Mouse (Mus musculus): Measurements from ENCODE around the gene Calcr. TPM values are rescaled to one million over a fixed set of nuclear protein-coding genes. Genes with fewer than 3 reads are reported as not detected.
"Not testable (repeated sequence)": the region's sequence is repeated elsewhere in the genome, so short reads cannot be mapped to it uniquely, and the experiment has no call there.

Calcr gene
- polyA plus RNA-seq, 1 experiment from 2014 or later, result 0.11 TPM

DNA sequence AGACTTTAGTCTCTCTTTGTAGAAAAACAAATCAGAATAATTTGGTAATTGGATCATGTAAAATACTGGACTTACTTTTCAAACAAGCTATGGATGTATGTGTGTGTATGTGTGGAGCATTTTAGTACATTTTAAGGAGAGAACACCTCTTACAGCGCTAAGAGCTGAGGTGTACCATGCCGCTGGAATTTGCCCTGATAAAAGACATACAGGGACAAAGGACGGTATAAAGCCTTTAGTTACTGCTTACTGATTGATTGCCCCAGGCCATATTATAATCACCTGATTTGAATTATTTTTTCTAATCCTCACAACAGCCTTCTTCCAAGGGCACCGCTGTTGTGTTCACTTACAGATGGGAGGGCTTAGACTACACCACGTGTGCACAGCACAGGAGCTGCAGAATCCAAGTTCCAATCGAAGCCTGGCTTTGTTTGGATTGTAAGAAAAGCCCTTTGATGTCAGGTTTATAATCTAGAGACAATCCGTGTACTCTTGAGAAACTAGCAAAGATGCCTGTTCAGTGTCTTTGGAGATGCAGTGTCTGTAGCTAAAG lies 76.3 kb downstream of the Calcr start:
- ATAC-seq, result no peak
- no peaks in the 10 kb centered on the region for H3K27me3 ChIP-seq (replicated peaks; ENCODE audit: control insufficient read depth, insufficient read depth, low read length)
- no peaks in the 10 kb centered on the region for H3K36me3 ChIP-seq (ENCODE audit: control insufficient read depth, insufficient read depth, low read length)
- H3K4me1 ChIP-seq (ENCODE audit: control insufficient read depth, insufficient read depth, low read length), result no peaks in the 10 kb centered on the region
- H3K9me3 ChIP-seq (ENCODE audit: control insufficient read depth, low read length), result no peaks in the 10 kb centered on the region
- no peak overlapping the region for H3K27ac ChIP-seq (ENCODE audit: low read length)
- H3K4me2 ChIP-seq (ENCODE audit: low read depth, low read length), result no peak overlapping the region
- no peak overlapping the region for H3K4me3 ChIP-seq (ENCODE audit: low read length)
- no peak overlapping the region for H3K9ac ChIP-seq (ENCODE audit: low read depth, low read length)
- WGBS, result 58% methylated on average over 7 of the region's 7 CpGs

DNA sequence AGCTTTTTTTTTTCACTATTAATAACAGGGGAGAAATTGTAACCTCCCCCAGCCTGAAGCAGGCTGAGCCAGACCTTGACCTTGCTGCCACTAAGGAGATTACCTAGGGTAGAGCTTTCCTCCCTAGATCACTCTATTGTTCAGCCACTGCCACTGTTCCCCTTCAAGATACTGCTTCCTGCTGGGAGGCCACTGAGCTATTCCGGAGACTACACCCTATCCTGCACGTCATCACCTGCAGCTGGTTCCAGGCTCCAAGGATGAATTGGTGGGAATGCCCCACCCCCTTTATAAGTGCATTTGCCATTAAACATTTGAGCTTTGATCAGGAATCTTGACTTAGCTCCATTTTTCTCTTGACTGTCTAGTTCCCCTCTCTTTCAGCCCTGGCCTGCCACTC lies 86.2 kb downstream of the Calcr start:
- H3K4me2 ChIP-seq (ENCODE audit: low read depth, low read length); ATAC-seq; H3K27me3 ChIP-seq (replicated peaks; ENCODE audit: control insufficient read depth, insufficient read depth, low read length); H3K9ac ChIP-seq (ENCODE audit: low read depth, low read length); H3K27ac ChIP-seq (ENCODE audit: low read length); H3K4me3 ChIP-seq (ENCODE audit: low read length); H3K9me3 ChIP-seq (ENCODE audit: control insufficient read depth, low read length); H3K36me3 ChIP-seq (ENCODE audit: control insufficient read depth, insufficient read depth, low read length); H3K4me1 ChIP-seq (ENCODE audit: control insufficient read depth, insufficient read depth, low read length): not testable (repeated sequence)
- 42% methylated on average over 2 of the region's 2 CpGs for WGBS

DNA sequence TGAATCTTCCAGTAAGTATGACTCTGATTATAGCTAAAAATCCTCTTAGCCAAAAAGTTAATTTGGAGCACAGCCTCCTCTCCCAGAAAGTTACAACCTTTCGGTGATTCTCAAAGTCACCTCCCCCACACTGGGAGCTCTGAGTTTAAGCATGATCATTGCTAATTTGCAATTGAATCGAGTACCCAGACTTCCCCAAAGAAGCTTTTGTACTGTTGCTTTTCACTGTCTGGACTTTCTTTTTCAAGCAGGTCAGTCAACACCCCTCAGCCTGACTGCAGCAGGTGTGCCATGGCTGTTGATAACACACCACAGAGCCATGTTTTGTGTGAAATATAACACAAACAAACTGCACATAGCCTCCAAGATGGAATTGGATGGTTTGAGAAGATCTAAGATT lies 86.7 kb downstream of the Calcr start:
- no peak overlapping the region for H3K4me2 ChIP-seq (ENCODE audit: low read depth, low read length)
- H3K4me1 ChIP-seq (ENCODE audit: control insufficient read depth, insufficient read depth, low read length), result no peaks in the 10 kb centered on the region
- H3K9me3 ChIP-seq (ENCODE audit: control insufficient read depth, low read length), result no peaks in the 10 kb centered on the region
- no peak overlapping the region for H3K9ac ChIP-seq (ENCODE audit: low read depth, low read length)
- WGBS, result 76% methylated on average over 2 of the region's 2 CpGs
- H3K36me3 ChIP-seq (ENCODE audit: control insufficient read depth, insufficient read depth, low read length), result no peaks in the 10 kb centered on the region
- H3K27ac ChIP-seq (ENCODE audit: low read length), result no peak overlapping the region
- H3K27me3 ChIP-seq (replicated peaks; ENCODE audit: control insufficient read depth, insufficient read depth, low read length), result no peaks in the 10 kb centered on the region
- no peak overlapping the region for H3K4me3 ChIP-seq (ENCODE audit: low read length)
- no peak for ATAC-seq

DNA sequence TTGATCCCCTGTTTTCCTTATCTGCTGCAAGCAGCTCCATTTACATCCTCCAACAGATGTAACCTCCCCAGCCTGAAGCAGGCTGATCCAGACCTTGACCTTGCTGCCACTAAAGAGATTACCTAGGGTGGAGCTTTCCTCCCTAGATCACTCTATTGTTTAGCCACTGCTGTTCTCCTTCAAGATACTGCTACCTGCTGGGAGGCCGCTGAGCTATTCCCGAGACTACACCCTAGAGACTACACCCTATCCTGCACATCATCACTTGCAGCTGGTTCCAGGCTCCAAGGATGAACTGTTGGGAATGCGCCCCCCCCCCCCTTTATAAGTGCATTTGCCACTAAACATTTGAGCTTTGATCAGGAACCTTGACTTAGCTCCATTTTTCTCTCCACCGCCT lies 92.6 kb downstream of the Calcr start:
- ATAC-seq; H3K36me3 ChIP-seq (ENCODE audit: control insufficient read depth, insufficient read depth, low read length); H3K4me1 ChIP-seq (ENCODE audit: control insufficient read depth, insufficient read depth, low read length); H3K4me3 ChIP-seq (ENCODE audit: low read length); H3K9ac ChIP-seq (ENCODE audit: low read depth, low read length); H3K27ac ChIP-seq (ENCODE audit: low read length); H3K27me3 ChIP-seq (replicated peaks; ENCODE audit: control insufficient read depth, insufficient read depth, low read length); H3K9me3 ChIP-seq (ENCODE audit: control insufficient read depth, low read length); H3K4me2 ChIP-seq (ENCODE audit: low read depth, low read length): not testable (repeated sequence)
- WGBS, result 88% methylated on average over 4 of the region's 4 CpGs

DNA sequence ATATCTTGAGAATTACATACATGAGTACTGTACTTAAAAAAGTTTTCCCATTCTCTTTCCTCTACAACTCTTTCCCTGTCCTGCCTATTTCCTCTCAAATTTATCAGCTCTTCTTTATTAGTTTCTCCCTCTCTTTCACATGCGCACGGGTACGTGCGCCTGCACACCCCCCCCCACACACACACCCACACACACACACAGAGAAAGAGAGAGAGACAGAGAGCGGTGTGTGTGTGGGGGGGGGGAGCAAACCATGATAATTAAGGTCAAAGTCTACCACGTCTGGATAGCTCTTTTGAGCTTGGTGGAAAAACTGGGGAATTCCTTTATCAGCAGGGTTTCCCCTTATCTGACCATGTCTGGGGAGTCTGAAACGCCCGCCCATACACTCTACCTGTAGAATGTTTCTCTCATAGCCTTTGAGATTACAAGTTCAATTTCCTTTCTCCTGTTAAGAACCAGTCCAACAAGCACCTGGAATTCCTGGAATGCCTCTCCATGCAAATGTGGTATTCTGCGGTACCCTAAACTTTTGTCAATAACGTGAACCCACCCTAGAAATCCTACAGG lies 100.3 kb downstream of the Calcr start:
- WGBS, result 63% methylated on average over 10 of the region's 10 CpGs
- peak; percentile 99 for ATAC-seq

DNA sequence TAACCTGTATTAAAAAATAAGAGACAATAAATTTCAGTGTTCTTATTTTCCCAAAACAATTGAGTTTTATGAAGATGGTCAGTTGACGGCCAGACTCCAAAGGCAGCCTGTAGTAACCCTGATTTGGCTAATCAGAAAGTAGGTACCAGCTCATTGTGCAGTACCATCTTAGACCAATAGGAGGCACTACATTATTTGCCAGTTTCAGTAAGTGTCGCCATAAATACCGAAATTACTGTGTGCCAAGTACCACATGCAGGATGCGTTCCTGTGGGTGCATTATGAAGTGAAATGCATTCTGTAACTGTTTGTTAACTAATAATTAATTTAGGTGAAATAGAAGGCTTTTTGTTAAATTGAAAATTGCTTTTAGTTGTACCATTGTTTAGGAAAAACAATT lies 106.1 kb downstream of the Calcr start:
- 96% methylated on average over 4 of the region's 4 CpGs for WGBS
- no peak overlapping the region for H3K27ac ChIP-seq (ENCODE audit: low read length)
- ATAC-seq, result no peak
- H3K9me3 ChIP-seq (ENCODE audit: control insufficient read depth, low read length), result no peaks in the 10 kb centered on the region
- no peak overlapping the region for H3K4me3 ChIP-seq (ENCODE audit: low read length)
- H3K4me2 ChIP-seq (ENCODE audit: low read depth, low read length), result no peak overlapping the region
- no peaks in the 10 kb centered on the region for H3K27me3 ChIP-seq (replicated peaks; ENCODE audit: control insufficient read depth, insufficient read depth, low read length)
- H3K36me3 ChIP-seq (ENCODE audit: control insufficient read depth, insufficient read depth, low read length), result no peaks in the 10 kb centered on the region
- no peaks in the 10 kb centered on the region for H3K4me1 ChIP-seq (ENCODE audit: control insufficient read depth, insufficient read depth, low read length)
- H3K9ac ChIP-seq (ENCODE audit: low read depth, low read length), result no peak overlapping the region

More for the DNA sequence above, 100.3 kb downstream of the Calcr start:
- Histone ChIP-seq H3K4me3 (ENCODE audit: low read length) (no peak overlapping the region), H3K9me3 (ENCODE audit: control insufficient read depth, low read length) (no peaks in the 10 kb centered on the region), H3K36me3 (ENCODE audit: control insufficient read depth, insufficient read depth, low read length) (no peaks in the 10 kb centered on the region), H3K27ac (ENCODE audit: low read length) (no peak overlapping the region), H3K27me3 (replicated peaks; ENCODE audit: control insufficient read depth, insufficient read depth, low read length) (no peaks in the 10 kb centered on the region), H3K9ac (ENCODE audit: low read depth, low read length) (no peak overlapping the region), H3K4me2 (ENCODE audit: low read depth, low read length) (no peak overlapping the region), H3K4me1 (ENCODE audit: control insufficient read depth, insufficient read depth, low read length) (no peaks in the 10 kb centered on the region)

MicroRNAs within 50 kb of the gene (microRNA counts, 519-probe panel; counts per million panel counts)
- microRNA mmu-miR-489, result 1,535 counts per million, percentile 13 among the panel's probes with 10 or more counts
- microRNA mmu-miR-653, result 35.7 counts per million

Small RNAs within 50 kb of the gene (microRNA-seq; reads per million reads assigned to microRNA genes)
- gene Mir489, result not detected
- 1.1 reads per million for gene Mir653

Other genes with a start within 250 kb of the Calcr start
- 13.8 and 15.5 TPM in 2 replicates for gene Tfpi2, start 224.2 kb upstream of the Calcr start, polyA plus RNA-seq (2015; fragmentation: Nextera tagmentation; extraction: Ambion mirVana)
- gene Gngt1, start 229.1 kb upstream of the Calcr start, polyA plus RNA-seq (2015; fragmentation: Nextera tagmentation; extraction: Ambion mirVana), result 0.15 TPM in 1 of 2 replicates, not detected in the other
- 74.0 and 78.3 TPM in 2 replicates for gene Gng11, start 239.2 kb upstream of the Calcr start, polyA plus RNA-seq (2015; fragmentation: Nextera tagmentation; extraction: Ambion mirVana)